Mouse (Mus musculus) Muller cell, postnatal 12 days (primary cell): ENCODE measurements around the gene Zfp995.
"Not testable (repeated sequence)": the region's sequence is repeated elsewhere in the genome, so short reads cannot be mapped to it uniquely, and the experiment has no call there.

Experiments
- DNase-seq: peaks from one replicate; pipeline ENCODE4 v3.0.0-alpha.2; 2015; ENCODE audit errors: inconsistent ontology term

Gene Zfp995

GRCm38 (mm10) chr17:21909456-21910052 is at the start of gene Zfp995:
Zfp995 (minus strand) TSS chr17:21909926.
- peak; percentile 81 for DNase-seq

GRCm38 (mm10) chr17:21909039-21909438 is 687 bp downstream of the Zfp995 start:
- no peak for DNase-seq

GRCm38 (mm10) chr17:21871256-21871655 is 38.5 kb downstream of the Zfp995 start:
- peak; percentile 25 for DNase-seq

GRCm38 (mm10) chr17:21846322-21846582 is 63.5 kb downstream of the Zfp995 start:
- not testable (repeated sequence) for DNase-seq

GRCm38 (mm10) chr17:21845545-21846321 is 64.0 kb downstream of the Zfp995 start, which contains the start of gene Zfp820:
Zfp820 (minus strand) TSS chr17:21845772.
- peak; percentile 75 for DNase-seq

- no peak for DNase-seq
Observed at GRCm38 (mm10) chr17:21838510-21838909, 71.2 kb downstream of the Zfp995 start.
